Mouse (Mus musculus): ENCODE measurements at regions not wholly inside any gene's neighbourhood (a gene's known extent, or its start where the extent isn't known, plus 50 kb on each side); places are given as distances from the start of the nearest gene placed in this dataset. TPM values are rescaled to one million over a fixed set of nuclear protein-coding genes. Genes with fewer than 3 reads are reported as not detected.

GRCm38 (mm10) chr3:115467850-115468249, 247.0 kb downstream of the S1pr1 start:
- no peak for DNase-seq (ENCODE audit: low spot score)

DNA sequence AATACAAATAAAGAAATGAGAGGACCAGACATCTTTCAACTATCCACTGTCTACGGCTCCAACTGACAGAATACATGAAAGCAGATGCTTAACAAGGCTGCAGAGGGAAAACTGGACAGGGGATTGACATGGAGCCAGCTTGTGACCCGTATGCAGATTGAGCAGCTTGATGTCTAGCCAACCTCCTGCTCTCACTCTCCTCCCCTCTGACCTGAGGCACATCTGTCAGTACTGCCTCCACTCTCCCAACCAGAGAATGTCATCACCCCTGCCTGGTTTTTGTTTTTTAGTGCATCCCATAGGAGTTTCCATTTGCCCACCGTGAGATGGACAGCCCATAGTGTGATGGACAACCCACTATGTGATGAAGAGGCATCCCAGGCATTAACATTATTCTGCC, 252.2 kb downstream of the S1pr1 start:
- DNase-seq (ENCODE audit: low spot score) = no peak

Small RNA genes in the stretch of these regions (microRNA-seq; reads per million reads assigned to microRNA genes)
- not detected for gene Gm25347 (ENCODE audit: borderline number of aligned reads)

Data from thymus, postnatal 0 days (tissue).